Mouse (Mus musculus) lung, postnatal 0 days (tissue): ENCODE data around the gene Aen. TPM values are rescaled to one million over a fixed set of nuclear protein-coding genes. Genes with fewer than 3 reads are reported as not detected.

Source experiments
- ATAC-seq: fragments of 200-750 bp; cut with Nextera tagmentation; 2 replicates; pipeline ENCODE4 v1.8.0; 2017; ENCODE audit warnings: moderate library complexity
- DNase-seq: peaks from one replicate; pipeline ENCODE4 v3.0.0-alpha.2; 2016; ENCODE audit warnings: low spot score
- H3K27ac ChIP-seq: fragments of 300-500 bp; sonication (generic); 2 replicates; pipeline ENCODE4 v1.5.1; 2014; ENCODE audit warnings: antibody characterized with exemption, mild to moderate bottlenecking, low read length, mixed read lengths
- H3K27me3 ChIP-seq: fragments of 300-500 bp; sonication (generic); replicated peaks from 2 replicates; pipeline ENCODE4 v1.6.1; 2014; ENCODE audit warnings: low read length, mixed read lengths; ENCODE audit not compliant: insufficient read depth
- H3K36me3 ChIP-seq: fragments of 300-500 bp; sonication (generic); 2 replicates; pipeline ENCODE4 v1.6.1; 2014; ENCODE audit warnings: low read length, mixed read lengths; ENCODE audit not compliant: insufficient read depth
- H3K4me1 ChIP-seq: fragments of 300-500 bp; sonication (generic); 2 replicates; pipeline ENCODE4 v1.6.1; 2014; ENCODE audit warnings: antibody characterized with exemption, low read depth, low read length, mixed read lengths; ENCODE audit not compliant: insufficient read depth
- H3K4me2 ChIP-seq: fragments of 300-500 bp; sonication (generic); replicated peaks from 2 replicates; pipeline ENCODE4 v1.6.1; 2014; ENCODE audit warnings: low read depth, mild to moderate bottlenecking, low read length, moderate library complexity, mixed read lengths
- H3K4me3 ChIP-seq: fragments of 300-500 bp; sonication (generic); 2 replicates; pipeline ENCODE4 v1.5.1; 2014; ENCODE audit warnings: low read depth, low read length
- H3K9ac ChIP-seq: fragments of 300-500 bp; sonication (generic); replicated peaks from 2 replicates; pipeline ENCODE4 v1.6.1; 2014; ENCODE audit warnings: low read depth, mild to moderate bottlenecking
- H3K9me3 ChIP-seq: fragments of 300-500 bp; sonication (generic); 2 replicates; pipeline ENCODE4 v1.6.1; 2016; ENCODE audit warnings: low read length, mixed read lengths
- CTCF ChIP-seq: IDR thresholded peaks from 2 replicates; pipeline ENCODE4 v1.5.1; 2016; ENCODE audit warnings: antibody characterized with exemption, mild to moderate bottlenecking
- EP300 ChIP-seq: IDR thresholded peaks from 2 replicates; pipeline ENCODE4 v1.6.1; 2016; ENCODE audit warnings: antibody characterized with exemption, mild to moderate bottlenecking, control low read depth
- WGBS: fragments of 180-500 bp; shearing (Covaris S2); extraction: QIAGEN DNeasy Blood & Tissue Kit; methylation state at CpG from one replicate; pipeline ENCODE4 v1.1.7; 2014; 5-methylcytosine and 5-hydroxymethylcytosine counted together
- polyA plus RNA-seq: library from polyadenylated mRNA; unstranded; fragments of >200 nt; fragmentation: Nextera tagmentation; extraction: Ambion mirVana; gene quantifications from 2 replicates; pipeline ENCODE4 v1.2.1, GENCODE M21; 2015

Aen gene
- polyA plus RNA-seq, 1 experiment from 2014 or later: 20.0 TPM

DNA sequence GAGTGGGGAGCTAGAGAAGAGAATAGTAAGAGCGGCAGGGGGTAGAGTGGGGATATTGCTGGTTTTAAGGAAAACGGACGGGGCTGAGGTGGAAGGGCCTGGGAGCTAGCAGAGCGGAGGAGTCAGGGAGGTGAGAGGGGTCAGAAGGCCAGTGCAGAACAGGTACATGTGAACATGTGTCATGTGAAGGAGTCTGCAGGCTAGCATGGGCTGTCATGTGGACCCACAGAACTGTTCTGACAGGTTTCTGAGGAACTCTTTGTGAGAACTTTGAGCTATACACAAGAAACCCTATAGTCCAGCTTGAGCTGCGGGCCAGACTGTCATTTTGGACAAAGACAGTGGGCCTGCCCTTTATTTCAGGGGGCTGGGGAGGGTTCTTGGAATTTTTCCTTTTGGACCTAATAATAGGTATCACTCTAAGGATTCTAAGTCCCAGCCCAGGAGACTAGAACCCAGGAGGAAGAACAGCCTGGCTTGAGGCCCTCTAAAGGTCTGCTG, 17.4 kb downstream of the Aen start, which contains the start of gene Isg20:
Isg20 (plus strand) TSS at position 451 of the 501 bp plus-strand sequence.
- TF ChIP-seq EP300 (no peak), CTCF (no peak)
- ATAC-seq (no peak), DNase-seq (no peak)
- 61% methylated on average over 5 of the region's 5 CpGs for WGBS
- H3K36me3 ChIP-seq: no peaks in the 10 kb centered on the region
- no peaks in the 10 kb centered on the region for H3K27me3 ChIP-seq
- H3K27ac ChIP-seq: peak within 1 kb of the TSS; percentile 83
- no peaks in the 10 kb centered on the region for H3K9me3 ChIP-seq
- H3K9ac ChIP-seq: peak within 1 kb of the TSS; percentile 29
- H3K4me2 ChIP-seq: peak within 1 kb of the TSS; percentile 59
- H3K4me3 ChIP-seq: peak within 1 kb of the TSS; percentile 28
- peaks cover 22% of the 10 kb centered on the region; the same call in 1 of the 2 replicates for H3K4me1 ChIP-seq

DNA sequence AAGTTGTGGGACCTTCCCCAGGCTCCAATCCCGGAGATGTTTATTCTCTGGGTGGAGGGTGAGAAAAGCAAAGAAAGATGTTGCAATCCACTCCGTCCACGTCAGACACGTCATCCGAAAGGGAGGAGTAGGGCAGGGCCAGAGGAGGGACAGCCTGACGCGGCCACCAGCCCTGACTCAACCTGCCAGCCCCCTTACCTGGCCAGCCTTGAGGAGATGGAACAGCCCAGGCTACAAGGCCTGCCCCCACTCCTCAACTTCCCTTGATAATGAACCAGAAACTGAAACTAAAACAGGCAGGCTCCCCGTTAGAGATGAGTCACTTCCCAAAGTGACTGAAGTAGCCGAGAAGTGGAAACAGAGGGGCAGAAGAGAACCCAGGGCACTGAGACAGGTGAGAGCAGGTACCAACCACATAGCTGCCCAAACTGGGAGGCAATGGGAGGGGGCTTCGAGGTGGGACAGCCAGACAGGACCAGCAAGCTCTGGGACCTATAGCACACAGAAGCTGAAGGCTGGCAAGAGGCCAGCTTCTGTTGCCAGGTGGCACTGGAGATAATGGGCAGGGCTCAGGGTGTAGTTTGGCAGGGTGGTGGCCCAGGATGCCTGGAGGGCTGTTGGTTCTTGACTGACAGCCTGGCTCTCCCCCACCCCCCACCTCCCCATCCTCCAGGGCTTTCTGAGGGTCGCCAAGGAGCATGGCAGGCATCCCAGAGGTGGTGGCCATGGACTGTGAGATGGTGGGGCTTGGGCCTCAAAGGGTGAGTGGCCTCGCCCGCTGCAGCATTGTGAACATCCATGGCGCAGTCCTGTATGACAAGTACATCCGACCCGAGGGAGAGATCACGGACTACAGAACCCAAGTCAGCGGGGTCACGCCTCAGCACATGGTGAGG, 18.2 kb downstream of the Aen start:
- H3K4me2 ChIP-seq: peak overlapping the region; percentile 59
- 40% methylated on average over 19 of the region's 19 CpGs for WGBS
- peak; percentile 82 for TF ChIP-seq EP300
- no peak for TF ChIP-seq CTCF
- H3K9me3 ChIP-seq: no peaks in the 10 kb centered on the region
- H3K27me3 ChIP-seq: no peaks in the 10 kb centered on the region
- peaks cover 22% of the 10 kb centered on the region; the same call in 1 of the 2 replicates for H3K4me1 ChIP-seq
- peak; percentile 96 for DNase-seq
- ATAC-seq: peak; percentile 97
- H3K4me3 ChIP-seq: peak overlapping the region; percentile 28
- H3K9ac ChIP-seq: 0 out of 2 replicates have a peak overlapping the region, but pooled peaks have one; percentile 23
- H3K36me3 ChIP-seq: no peaks in the 10 kb centered on the region
- H3K27ac ChIP-seq: peak overlapping the region; percentile 83

DNA sequence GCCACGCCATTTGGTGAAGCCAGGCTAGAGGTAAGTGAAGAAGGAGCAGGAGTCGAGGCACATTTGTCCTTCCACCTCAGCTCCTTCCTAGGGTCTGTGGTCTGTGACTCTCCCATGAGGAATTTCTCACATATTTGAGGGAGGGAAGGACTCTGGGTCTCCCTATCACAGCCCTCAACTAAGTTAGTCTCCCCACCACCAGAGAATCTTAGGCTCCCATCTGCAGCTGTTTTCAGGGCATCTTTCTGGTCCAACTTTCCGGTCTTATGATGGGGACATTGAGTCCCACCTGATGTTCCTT, 18.8 kb downstream of the Aen start:
- H3K4me3 ChIP-seq: no peak overlapping the region
- TF ChIP-seq EP300 (no peak), CTCF (no peak)
- peak overlapping the region; percentile 83 for H3K27ac ChIP-seq

DNA sequence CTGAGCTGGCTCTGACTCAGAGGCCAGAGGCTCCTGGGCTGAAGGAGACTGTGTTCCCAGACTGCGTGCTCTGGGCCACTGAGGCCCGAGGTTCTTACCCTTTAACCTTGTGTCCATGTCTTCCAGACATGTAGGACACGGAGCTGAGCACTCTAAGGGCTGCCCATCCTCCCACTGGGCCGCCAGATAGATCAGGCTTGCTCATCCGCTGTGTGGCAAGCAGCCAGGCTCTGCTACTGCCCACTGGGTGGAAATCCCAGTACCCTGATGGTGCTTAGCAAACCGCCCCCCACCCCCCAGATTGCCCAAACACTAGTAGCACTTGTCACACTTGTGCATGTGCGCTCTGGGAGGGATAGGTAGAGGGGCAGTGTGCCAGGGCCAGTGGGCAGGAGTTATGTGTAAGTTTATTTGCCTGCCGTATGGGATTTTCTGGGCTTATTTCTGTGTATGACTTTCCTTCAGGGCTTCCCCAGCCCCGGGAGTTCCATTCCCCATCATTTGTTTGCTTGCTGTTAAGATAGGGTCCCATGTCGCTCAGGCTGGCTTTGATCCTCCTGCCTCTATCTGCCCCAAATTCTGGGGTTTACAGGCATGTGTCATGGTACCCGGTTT, 19.3 kb downstream of the Aen start:
- TF ChIP-seq EP300 (no peak), CTCF (no peak)
- H3K4me2 ChIP-seq: no peak overlapping the region; the same call in 1 of the 2 replicates
- H3K27me3 ChIP-seq: no peaks in the 10 kb centered on the region
- no peaks in the 10 kb centered on the region for H3K36me3 ChIP-seq
- ATAC-seq: no peak
- H3K4me1 ChIP-seq: peaks cover 22% of the 10 kb centered on the region; the same call in 1 of the 2 replicates
- DNase-seq: no peak
- H3K4me3 ChIP-seq: no peak overlapping the region
- H3K9ac ChIP-seq: no peak overlapping the region
- H3K9me3 ChIP-seq: no peaks in the 10 kb centered on the region
- WGBS: 77% methylated on average over 11 of the region's 11 CpGs
- no peak overlapping the region for H3K27ac ChIP-seq

More for the DNA sequence above, 18.8 kb downstream of the Aen start:
- DNase-seq (no peak), ATAC-seq (no peak)
- peaks cover 22% of the 10 kb centered on the region; the same call in 1 of the 2 replicates for H3K4me1 ChIP-seq
- no peaks in the 10 kb centered on the region for H3K27me3 ChIP-seq
- no peak overlapping the region for H3K9ac ChIP-seq
- no peaks in the 10 kb centered on the region for H3K9me3 ChIP-seq
- 78% methylated on average over 3 of the region's 3 CpGs for WGBS
- H3K4me2 ChIP-seq: peak overlapping the region; percentile 59
- no peaks in the 10 kb centered on the region for H3K36me3 ChIP-seq

DNA sequence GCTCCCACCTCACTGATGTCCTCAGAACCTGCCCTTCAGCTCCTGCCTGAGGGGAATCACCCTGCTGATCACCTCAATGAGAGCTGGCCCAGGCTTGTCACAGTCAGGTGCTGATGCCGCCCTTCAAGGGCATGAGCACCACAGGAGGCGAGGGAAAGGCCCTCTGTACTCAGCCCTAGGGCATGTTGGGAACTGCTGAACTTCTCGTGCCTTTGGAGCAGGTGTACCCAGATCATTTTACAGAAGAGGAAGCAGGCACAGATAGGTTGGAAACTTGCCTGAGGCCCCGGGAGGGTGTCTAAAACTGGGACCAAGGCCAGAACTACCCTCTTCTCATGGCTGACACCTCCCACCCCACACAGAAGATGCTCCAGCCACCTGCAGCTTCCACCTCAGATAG, 23.0 kb downstream of the Aen start:
- no peak for ATAC-seq
- H3K4me2 ChIP-seq: no peak overlapping the region
- no peak overlapping the region for H3K4me3 ChIP-seq
- H3K27me3 ChIP-seq: no peaks in the 10 kb centered on the region
- no peak overlapping the region for H3K9ac ChIP-seq
- no peaks in the 10 kb centered on the region for H3K36me3 ChIP-seq
- WGBS: 37% methylated on average over 4 of the region's 4 CpGs
- H3K4me1 ChIP-seq: 0 out of 2 replicates have a peak, but pooled peaks cover 7% of the 10 kb centered on the region
- H3K9me3 ChIP-seq: no peaks in the 10 kb centered on the region
- no peak for DNase-seq
- TF ChIP-seq CTCF (no peak), EP300 (no peak)
- no peak overlapping the region for H3K27ac ChIP-seq

DNA sequence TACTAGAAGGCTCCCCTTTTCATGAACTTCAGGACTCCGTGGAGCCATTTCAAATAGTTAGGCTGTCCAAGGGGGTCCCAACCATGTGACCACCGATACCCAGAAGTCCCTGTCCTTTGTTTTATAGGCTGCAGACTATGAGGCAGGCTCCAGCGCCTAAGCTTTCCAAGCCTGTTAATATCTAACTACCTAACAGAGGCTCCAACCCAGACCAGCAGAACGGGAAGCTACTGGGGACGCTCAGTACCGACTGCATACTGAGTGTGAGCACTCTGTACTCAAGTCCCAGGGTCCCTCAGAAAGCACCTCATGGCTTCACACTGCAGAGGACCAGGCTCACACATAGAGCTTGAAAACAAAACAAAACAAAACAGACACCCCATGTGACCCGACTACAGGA, 26.9 kb downstream of the Aen start:
- DNase-seq (no peak), ATAC-seq (no peak)
- Histone ChIP-seq H3K9me3 (no peaks in the 10 kb centered on the region), H3K27me3 (no peaks in the 10 kb centered on the region), H3K9ac (no peak overlapping the region), H3K36me3 (no peaks in the 10 kb centered on the region), H3K27ac (no peak overlapping the region), H3K4me2 (no peak overlapping the region), H3K4me3 (no peak overlapping the region), H3K4me1 (no peaks in the 10 kb centered on the region)
- 58% methylated on average over 7 of the region's 7 CpGs for WGBS
- no peak for TF ChIP-seq EP300
- no peak for TF ChIP-seq CTCF
